Mouse (Mus musculus): ENCODE measurements at regions not wholly inside any gene's neighbourhood (a gene's known extent, or its start where the extent isn't known, plus 50 kb on each side); places are given as distances from the start of the nearest gene placed in this dataset.

DNA sequence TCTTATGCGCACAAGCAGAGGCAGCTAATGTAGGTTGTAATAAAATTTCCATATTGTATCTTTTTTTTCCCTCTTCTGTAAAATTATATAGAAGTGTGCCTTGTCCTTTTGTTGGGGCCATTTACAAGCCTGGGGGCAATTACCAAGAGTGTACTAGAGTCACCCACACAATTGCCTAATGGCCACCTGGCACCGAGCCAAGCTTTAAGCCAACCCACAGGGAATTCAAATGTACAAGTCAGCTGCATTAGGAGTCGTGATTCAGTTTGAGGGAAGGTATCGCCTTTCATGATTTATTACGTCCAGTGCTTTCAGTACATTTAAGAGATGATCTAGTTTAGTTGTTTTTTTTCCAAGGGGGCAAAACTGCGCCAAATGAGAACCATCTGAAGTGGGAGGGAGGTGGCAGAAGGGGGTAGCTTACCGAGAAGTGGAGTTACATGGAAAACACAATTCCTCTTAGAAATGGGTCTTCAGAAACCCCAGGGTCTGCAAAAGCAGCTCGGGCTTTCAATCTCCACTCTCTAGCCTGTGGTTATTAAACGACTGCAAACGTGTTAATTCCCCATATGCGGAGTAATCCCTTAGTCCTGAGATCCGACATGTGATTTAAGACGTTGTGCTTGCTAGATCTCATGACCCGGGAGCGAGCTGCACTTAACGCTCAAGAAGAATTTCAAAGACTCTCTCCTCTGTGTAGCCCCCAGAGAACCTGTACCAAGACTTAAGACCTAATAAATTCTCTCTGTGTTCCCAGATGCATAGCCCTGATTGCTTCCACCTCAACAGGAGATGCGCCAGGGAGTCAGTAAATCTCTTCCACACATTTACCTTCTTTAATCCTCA, 129.0 kb downstream of the Basp1 start:
- ATAC-seq = peak; percentile 67; the same call in 1 of the 2 replicates
- H3K27me3 ChIP-seq (ENCODE audit: control insufficient read depth, insufficient read depth, low read depth, low read length) = no peaks in the 10 kb centered on the region
- 41% methylated on average over 17 of the region's 17 CpGs for WGBS
- H3K9ac ChIP-seq (ENCODE audit: low read depth, low read length) = no peak overlapping the region
- H3K27ac ChIP-seq (ENCODE audit: low read length) = no peak overlapping the region
- H3K36me3 ChIP-seq (ENCODE audit: control insufficient read depth, insufficient read depth, low read length) = no peaks in the 10 kb centered on the region
- no peak overlapping the region for H3K4me2 ChIP-seq (ENCODE audit: low read length)
- no peak overlapping the region for H3K4me3 ChIP-seq (ENCODE audit: low read depth, low read length)
- H3K9me3 ChIP-seq (replicated peaks; ENCODE audit: control insufficient read depth, low read length, poor library complexity, severe bottlenecking) = no peaks in the 10 kb centered on the region
- peaks cover 2% of the 10 kb centered on the region for H3K4me1 ChIP-seq (ENCODE audit: control insufficient read depth, insufficient read depth, low read length)

DNA sequence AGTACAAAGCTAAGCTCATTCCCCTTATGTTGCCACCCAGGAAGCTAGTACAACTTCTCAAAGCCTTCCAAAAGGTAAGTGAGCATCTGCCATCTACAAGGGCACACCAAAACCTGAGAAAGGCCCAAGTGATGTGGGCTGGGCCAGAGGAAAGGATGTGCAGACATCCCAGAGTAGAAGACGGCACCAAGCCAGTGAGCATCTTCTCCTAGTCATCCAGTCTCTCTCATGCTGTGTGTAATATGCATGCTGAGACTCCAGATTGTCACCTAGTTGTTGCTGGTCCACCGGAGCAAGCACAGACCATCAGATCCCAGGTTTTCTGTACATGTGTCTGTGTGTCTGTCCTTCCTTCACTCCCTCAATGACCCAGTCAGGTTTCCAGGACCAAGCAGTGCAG, 129.9 kb downstream of the Basp1 start:
- Histone ChIP-seq H3K9me3 (replicated peaks; ENCODE audit: control insufficient read depth, low read length, poor library complexity, severe bottlenecking) (no peaks in the 10 kb centered on the region), H3K4me3 (ENCODE audit: low read depth, low read length) (no peak overlapping the region), H3K9ac (ENCODE audit: low read depth, low read length) (no peak overlapping the region), H3K27ac (ENCODE audit: low read length) (no peak overlapping the region), H3K36me3 (ENCODE audit: control insufficient read depth, insufficient read depth, low read length) (no peaks in the 10 kb centered on the region), H3K4me1 (ENCODE audit: control insufficient read depth, insufficient read depth, low read length) (peaks cover 5% of the 10 kb centered on the region), H3K27me3 (ENCODE audit: control insufficient read depth, insufficient read depth, low read depth, low read length) (no peaks in the 10 kb centered on the region), H3K4me2 (ENCODE audit: low read length) (no peak overlapping the region)
- WGBS = 83% methylated on average over 2 of the region's 2 CpGs
- ATAC-seq = no peak

- ATAC-seq = no peak
- WGBS = 79% methylated on average over 9 of the region's 9 CpGs
These were observed 131.2 kb downstream of the Basp1 start for GRCm38 (mm10) chr15:25282346-25282745.

GRCm38 (mm10) chr15:25281942-25282341, 131.6 kb downstream of the Basp1 start:
- Histone ChIP-seq H3K4me1 (ENCODE audit: control insufficient read depth, insufficient read depth, low read length) (peaks cover 12% of the 10 kb centered on the region), H3K36me3 (ENCODE audit: control insufficient read depth, insufficient read depth, low read length) (no peaks in the 10 kb centered on the region)
- no peak for ATAC-seq

More at GRCm38 (mm10) chr15:25282346-25282745, 131.2 kb downstream of the Basp1 start:
- Histone ChIP-seq H3K27me3 (ENCODE audit: control insufficient read depth, insufficient read depth, low read depth, low read length) (no peaks in the 10 kb centered on the region), H3K4me3 (ENCODE audit: low read depth, low read length) (no peak overlapping the region), H3K4me2 (ENCODE audit: low read length) (no peak overlapping the region), H3K27ac (ENCODE audit: low read length) (no peak overlapping the region), H3K9me3 (replicated peaks; ENCODE audit: control insufficient read depth, low read length, poor library complexity, severe bottlenecking) (no peaks in the 10 kb centered on the region), H3K36me3 (ENCODE audit: control insufficient read depth, insufficient read depth, low read length) (no peaks in the 10 kb centered on the region), H3K9ac (ENCODE audit: low read depth, low read length) (no peak overlapping the region), H3K4me1 (ENCODE audit: control insufficient read depth, insufficient read depth, low read length) (peaks cover 12% of the 10 kb centered on the region)

GRCm38 (mm10) chr15:25278317-25279156, 135.0 kb downstream of the Basp1 start:
- 32% methylated on average over 6 of the region's 6 CpGs for WGBS
- H3K4me1 ChIP-seq (ENCODE audit: control insufficient read depth, insufficient read depth, low read length) = peaks cover 10% of the 10 kb centered on the region; the same call in 1 of the 2 replicates
- H3K4me3 ChIP-seq (ENCODE audit: low read depth, low read length) = no peak overlapping the region
- ATAC-seq = peak; percentile 94
- H3K27ac ChIP-seq (ENCODE audit: low read length) = peak overlapping the region; percentile 47; the same call in 1 of the 2 replicates
- H3K9ac ChIP-seq (ENCODE audit: low read depth, low read length) = no peak overlapping the region
- H3K9me3 ChIP-seq (replicated peaks; ENCODE audit: control insufficient read depth, low read length, poor library complexity, severe bottlenecking) = no peaks in the 10 kb centered on the region
- H3K27me3 ChIP-seq (ENCODE audit: control insufficient read depth, insufficient read depth, low read depth, low read length) = no peaks in the 10 kb centered on the region
- H3K36me3 ChIP-seq (ENCODE audit: control insufficient read depth, insufficient read depth, low read length) = no peaks in the 10 kb centered on the region
- no peak overlapping the region for H3K4me2 ChIP-seq (ENCODE audit: low read length)

More at GRCm38 (mm10) chr15:25281942-25282341, 131.6 kb downstream of the Basp1 start:
- H3K27me3 ChIP-seq (ENCODE audit: control insufficient read depth, insufficient read depth, low read depth, low read length) = no peaks in the 10 kb centered on the region
- no peak overlapping the region for H3K4me2 ChIP-seq (ENCODE audit: low read length)
- no peak overlapping the region for H3K9ac ChIP-seq (ENCODE audit: low read depth, low read length)
- H3K9me3 ChIP-seq (replicated peaks; ENCODE audit: control insufficient read depth, low read length, poor library complexity, severe bottlenecking) = no peaks in the 10 kb centered on the region
- no peak overlapping the region for H3K4me3 ChIP-seq (ENCODE audit: low read depth, low read length)
- no peak overlapping the region for H3K27ac ChIP-seq (ENCODE audit: low read length)

DNA sequence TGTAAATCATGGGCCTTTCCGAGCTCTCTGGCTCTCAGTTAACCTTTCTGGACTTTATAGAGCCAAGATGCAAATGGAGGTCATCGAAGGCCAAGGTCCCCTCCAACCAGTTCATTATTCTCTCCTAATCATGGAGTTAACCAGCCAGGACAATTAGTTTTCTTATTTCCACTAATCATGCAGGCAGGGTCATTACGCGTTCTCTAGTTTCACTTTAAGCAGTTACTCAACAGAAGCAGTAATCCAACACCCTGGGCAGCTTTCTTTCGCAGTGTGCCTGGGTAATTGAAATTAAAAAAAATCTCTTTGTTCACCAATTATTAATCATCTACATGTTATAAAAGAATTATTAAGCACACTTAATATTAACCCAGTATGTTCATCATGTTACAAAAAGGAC, 137.3 kb downstream of the Basp1 start:
- ATAC-seq = no peak
- peaks cover 10% of the 10 kb centered on the region; the same call in 1 of the 2 replicates for H3K4me1 ChIP-seq (ENCODE audit: control insufficient read depth, insufficient read depth, low read length)

GRCm38 (mm10) chr15:25271886-25272285, 141.7 kb downstream of the Basp1 start:
- WGBS = 87% methylated on average over 5 of the region's 5 CpGs
- no peak overlapping the region for H3K4me3 ChIP-seq (ENCODE audit: low read depth, low read length)
- H3K27me3 ChIP-seq (ENCODE audit: control insufficient read depth, insufficient read depth, low read depth, low read length) = no peaks in the 10 kb centered on the region
- no peak for ATAC-seq
- no peaks in the 10 kb centered on the region for H3K9me3 ChIP-seq (replicated peaks; ENCODE audit: control insufficient read depth, low read length, poor library complexity, severe bottlenecking)
- H3K4me1 ChIP-seq (ENCODE audit: control insufficient read depth, insufficient read depth, low read length) = peaks cover 2% of the 10 kb centered on the region; the same call in 1 of the 2 replicates
- no peak overlapping the region for H3K4me2 ChIP-seq (ENCODE audit: low read length)
- H3K27ac ChIP-seq (ENCODE audit: low read length) = no peak overlapping the region
- no peak overlapping the region for H3K9ac ChIP-seq (ENCODE audit: low read depth, low read length)
- no peaks in the 10 kb centered on the region for H3K36me3 ChIP-seq (ENCODE audit: control insufficient read depth, insufficient read depth, low read length)

More for the DNA sequence above, 137.3 kb downstream of the Basp1 start:
- Histone ChIP-seq H3K9me3 (replicated peaks; ENCODE audit: control insufficient read depth, low read length, poor library complexity, severe bottlenecking) (no peaks in the 10 kb centered on the region), H3K36me3 (ENCODE audit: control insufficient read depth, insufficient read depth, low read length) (no peaks in the 10 kb centered on the region), H3K27ac (ENCODE audit: low read length) (no peak overlapping the region), H3K27me3 (ENCODE audit: control insufficient read depth, insufficient read depth, low read depth, low read length) (no peaks in the 10 kb centered on the region), H3K4me3 (ENCODE audit: low read depth, low read length) (no peak overlapping the region), H3K4me2 (ENCODE audit: low read length) (no peak overlapping the region), H3K9ac (ENCODE audit: low read depth, low read length) (no peak overlapping the region)
- WGBS = 76% methylated on average over 5 of the region's 5 CpGs

GRCm38 (mm10) chr15:25270349-25270748, 143.2 kb downstream of the Basp1 start:
- WGBS = 81% methylated on average over 10 of the region's 10 CpGs
- H3K9ac ChIP-seq (ENCODE audit: low read depth, low read length) = no peak overlapping the region

More at GRCm38 (mm10) chr15:25270349-25270748, 143.2 kb downstream of the Basp1 start:
- H3K27me3 ChIP-seq (ENCODE audit: control insufficient read depth, insufficient read depth, low read depth, low read length) = no peaks in the 10 kb centered on the region
- no peak overlapping the region for H3K27ac ChIP-seq (ENCODE audit: low read length)
- H3K4me1 ChIP-seq (ENCODE audit: control insufficient read depth, insufficient read depth, low read length) = peaks cover 2% of the 10 kb centered on the region; the same call in 1 of the 2 replicates
- no peaks in the 10 kb centered on the region for H3K9me3 ChIP-seq (replicated peaks; ENCODE audit: control insufficient read depth, low read length, poor library complexity, severe bottlenecking)
- no peak overlapping the region for H3K4me3 ChIP-seq (ENCODE audit: low read depth, low read length)
- no peaks in the 10 kb centered on the region for H3K36me3 ChIP-seq (ENCODE audit: control insufficient read depth, insufficient read depth, low read length)
- H3K4me2 ChIP-seq (ENCODE audit: low read length) = no peak overlapping the region
- ATAC-seq = no peak
